Mouse (Mus musculus) right cerebral cortex, adult 2 months (tissue): ENCODE data around the gene Selplg.

Experiments used
- DNase-seq, 2 experiments: peaks; one replicate each; pipeline ENCODE4 v3.0.0; 2021 to 2022; ENCODE audit warnings: low spot score in 2 of 2

Gene Selplg

GRCm38 (mm10) chr5:113768806-113769205, 63.6 kb downstream of the Selplg start:
- no peak for DNase-seq
